Mouse (Mus musculus): ENCODE results near the gene Mto1.
"Not testable (repeated sequence)": the region's sequence is repeated elsewhere in the genome, so short reads cannot be mapped to it uniquely, and the experiment has no call there.

DNA sequence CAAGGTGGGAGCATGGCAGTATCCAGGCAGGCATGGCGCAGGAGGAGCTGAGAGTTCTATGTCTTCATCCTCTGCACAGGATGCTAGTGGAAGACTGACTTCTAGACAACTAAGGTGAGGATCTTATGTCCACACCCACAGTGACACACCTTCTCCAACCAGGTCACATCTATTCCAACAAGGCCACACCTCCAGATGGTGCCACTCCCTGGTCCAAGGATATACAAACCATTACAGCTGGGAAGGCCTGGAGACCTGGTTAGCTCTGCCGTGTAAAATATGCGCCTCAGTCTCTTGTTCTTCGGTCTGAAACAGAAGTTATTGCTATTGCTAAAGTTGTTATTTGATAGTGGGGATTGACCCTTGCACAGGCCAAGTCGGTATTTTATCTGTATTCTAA is 40.0 kb downstream of the Mto1 start:
- TF ChIP-seq POLR2A, CTCF (IDR thresholded peaks at IDR 0.05; ENCODE audit: extremely low read depth, insufficient read depth, low read length): not testable (repeated sequence)

Data from cortical plate, adult 2 months (tissue).